Mouse (Mus musculus) left cerebral cortex, adult 11 months (tissue): ENCODE data around the gene Olfr485.
"Not testable (repeated sequence)": the region's sequence is repeated elsewhere in the genome, so short reads cannot be mapped to it uniquely, and the experiment has no call there.

Experiments used
- DNase-seq: peaks from one replicate; pipeline ENCODE4 v3.0.0; 2022; ENCODE audit warnings: low spot score

Gene Olfr485

DNA sequence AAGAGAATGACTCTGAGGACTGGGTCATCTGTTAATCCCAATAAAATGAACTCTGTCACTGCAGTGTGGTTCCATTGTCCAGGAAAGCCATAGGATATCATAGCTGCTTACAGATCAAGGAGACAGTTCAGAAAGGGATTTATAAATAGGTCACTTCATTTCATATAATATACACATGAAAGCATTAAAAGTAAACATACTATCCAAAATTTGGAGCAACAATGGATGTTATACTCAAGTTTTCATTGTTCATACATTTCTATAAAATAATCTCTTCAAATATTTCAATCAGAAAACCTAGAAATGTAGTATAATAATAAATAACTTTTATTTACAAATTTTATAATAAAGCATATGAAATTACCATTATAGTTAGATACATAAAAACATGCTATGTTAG is at the start of gene Olfr485:
TSS of gene Olfr485 (minus strand) at position 101 of the 400 bp plus-strand sequence.
- no peak for DNase-seq

DNA sequence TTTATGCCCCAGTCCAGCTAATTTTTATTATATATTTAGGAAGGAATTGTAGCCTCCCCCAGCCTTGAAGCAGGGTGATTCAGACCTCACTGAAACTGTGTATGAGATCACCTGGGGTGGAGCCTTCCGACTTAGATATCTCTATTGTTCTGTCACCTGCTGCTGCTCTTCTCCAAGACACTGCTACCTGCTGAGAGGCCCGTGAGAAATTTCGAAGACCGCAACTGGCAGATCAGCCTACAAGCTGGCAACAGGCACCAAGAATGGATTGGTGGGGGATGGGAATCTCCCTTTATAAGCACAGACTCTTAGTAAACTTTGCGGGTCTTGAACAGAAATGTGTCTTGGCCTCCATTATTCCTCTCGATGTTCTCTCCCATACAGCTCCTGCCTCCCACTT is 37.3 kb upstream of the Olfr485 start:
- no peak for DNase-seq

DNA sequence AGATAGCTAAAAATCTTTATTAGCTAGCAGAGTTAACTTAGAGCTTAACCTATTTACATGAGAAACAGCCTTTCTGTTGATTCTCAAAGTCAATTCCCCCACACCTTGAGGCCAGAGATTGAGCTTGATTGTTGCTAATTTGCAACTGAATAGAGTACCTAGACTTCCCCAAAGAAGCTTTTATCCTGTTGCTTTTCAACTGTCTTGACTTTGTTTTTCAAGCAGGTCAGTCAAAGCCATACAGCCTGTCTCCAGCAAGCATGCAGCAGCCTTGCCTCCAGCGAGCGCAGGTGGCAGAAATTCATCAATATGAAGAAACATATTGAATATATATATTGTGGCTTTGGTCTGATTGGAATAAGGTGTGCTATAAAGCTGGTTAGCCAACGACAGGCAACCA is 36.7 kb upstream of the Olfr485 start:
- not testable (repeated sequence) for DNase-seq

DNA sequence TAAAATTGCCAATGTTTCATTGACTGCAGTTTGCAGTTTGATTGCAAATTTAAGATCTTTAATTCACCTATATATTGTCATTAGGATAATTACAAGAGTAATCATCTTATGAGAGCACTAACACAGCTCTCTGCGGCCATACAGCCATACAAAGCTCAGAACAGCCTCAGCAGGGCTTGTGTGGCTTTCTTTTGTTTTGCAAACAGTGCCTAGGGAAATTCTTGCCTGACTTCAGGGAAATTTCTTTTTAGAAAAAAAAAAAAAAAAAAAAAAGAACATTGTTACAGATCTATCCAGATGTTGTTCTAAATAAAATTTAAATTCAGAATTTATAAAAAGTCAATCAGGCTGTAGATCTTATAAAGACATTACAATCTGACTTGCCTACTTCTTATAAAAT is 33.0 kb upstream of the Olfr485 start:
- not testable (repeated sequence) for DNase-seq

DNA sequence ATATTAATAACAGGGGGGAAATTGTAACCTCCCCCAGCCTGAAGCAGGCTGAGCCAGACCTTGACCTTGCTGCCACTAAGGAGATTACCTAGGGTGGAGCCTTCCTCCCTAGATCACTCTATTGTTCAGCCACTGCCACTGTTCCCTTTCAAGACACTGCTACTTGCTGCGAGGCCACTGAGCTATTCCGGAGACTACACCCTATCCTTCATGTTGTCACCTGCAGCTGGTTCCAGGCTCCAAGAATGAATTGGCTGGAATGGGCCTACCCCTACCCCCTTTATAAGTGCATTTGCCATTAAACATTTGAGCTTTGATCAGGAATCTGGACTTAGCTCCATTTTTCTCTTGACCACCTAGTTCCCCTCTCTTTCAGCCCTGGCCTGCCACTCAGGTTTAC is 31.5 kb upstream of the Olfr485 start:
- not testable (repeated sequence) for DNase-seq

DNA sequence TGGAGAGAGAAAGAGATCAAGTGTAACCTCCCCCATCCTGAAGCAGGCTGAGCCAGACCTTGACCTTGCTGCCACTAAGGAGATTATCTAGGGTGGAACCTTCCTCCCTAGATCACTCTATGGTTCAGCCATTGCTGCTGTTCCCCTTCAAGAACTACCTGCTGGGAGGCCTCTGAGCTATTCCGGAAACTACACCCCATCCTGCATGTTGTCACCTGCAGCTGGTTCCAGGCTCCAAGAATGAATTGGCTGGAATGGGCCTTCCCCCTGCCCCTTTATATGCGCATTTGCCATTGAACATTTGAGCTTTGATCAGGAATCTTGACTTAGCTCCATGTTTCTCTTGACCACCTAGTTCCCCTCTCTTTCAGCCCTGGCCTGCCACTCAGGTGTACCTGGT is 25.6 kb upstream of the Olfr485 start:
- DNase-seq = not testable (repeated sequence)

DNA sequence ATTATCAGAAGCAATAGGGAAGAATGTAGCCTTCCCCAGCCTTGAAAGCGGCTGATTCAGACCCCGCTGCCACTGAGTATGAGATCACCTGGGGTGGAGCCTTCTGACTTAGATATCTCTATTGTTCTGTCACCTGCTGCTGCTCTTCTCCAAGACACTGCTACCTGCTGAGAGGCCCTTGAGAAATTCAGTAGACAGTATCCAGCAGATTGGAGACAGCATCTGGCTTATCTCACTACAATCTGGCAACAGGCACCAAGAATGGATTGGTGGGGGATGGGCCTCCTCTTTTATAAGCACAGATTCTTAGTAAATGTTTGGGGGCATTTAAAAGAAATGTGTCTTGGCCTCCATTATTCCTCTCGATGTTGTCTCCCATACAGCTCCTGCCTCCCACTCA is 24.7 kb upstream of the Olfr485 start:
- DNase-seq = not testable (repeated sequence)

DNA sequence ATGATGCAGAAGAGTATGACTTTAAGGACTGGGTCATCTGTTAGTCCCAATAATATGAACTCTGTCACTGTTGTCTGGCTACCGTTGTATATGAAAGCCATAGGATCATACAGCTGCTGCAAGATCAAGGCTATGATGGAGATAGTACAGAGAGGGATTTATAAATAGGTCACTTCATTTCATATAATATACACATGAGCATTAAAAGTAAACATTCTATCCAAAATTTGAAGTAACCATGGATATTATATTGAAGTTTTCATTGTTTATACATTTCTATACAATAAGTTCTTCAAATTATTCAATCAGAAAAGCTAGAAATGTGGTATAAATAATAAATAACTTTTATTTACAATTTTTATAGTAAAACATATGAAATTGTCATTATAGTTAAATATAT is 13.0 kb upstream of the Olfr485 start, which contains the start of gene Olfr486:
TSS of gene Olfr486 (minus strand) at position 101 of the 400 bp plus-strand sequence.
- DNase-seq = not testable (repeated sequence)

DNA sequence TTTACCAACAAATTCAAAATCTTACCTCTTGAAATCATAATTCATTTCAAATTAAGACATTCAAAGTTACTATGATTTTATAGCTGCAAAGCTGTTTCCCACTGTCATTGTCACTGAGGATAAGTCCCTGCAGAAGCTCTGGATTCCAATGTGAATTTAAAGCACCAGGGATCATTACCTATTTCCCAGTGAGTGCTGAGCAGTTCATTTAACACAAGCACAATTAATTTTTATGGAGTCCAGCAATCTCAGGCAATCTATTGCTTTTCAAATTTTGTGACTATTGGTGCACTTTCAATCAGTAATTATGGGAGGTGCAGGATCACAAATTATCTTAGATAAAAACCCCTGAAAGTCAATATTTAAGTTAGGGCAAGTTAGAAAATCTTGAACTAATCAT is 32.3 kb downstream of the Olfr485 start, which contains the start of gene Olfr484:
TSS of gene Olfr484 (minus strand) at position 101 of the 400 bp plus-strand sequence.
- no peak for DNase-seq

DNA sequence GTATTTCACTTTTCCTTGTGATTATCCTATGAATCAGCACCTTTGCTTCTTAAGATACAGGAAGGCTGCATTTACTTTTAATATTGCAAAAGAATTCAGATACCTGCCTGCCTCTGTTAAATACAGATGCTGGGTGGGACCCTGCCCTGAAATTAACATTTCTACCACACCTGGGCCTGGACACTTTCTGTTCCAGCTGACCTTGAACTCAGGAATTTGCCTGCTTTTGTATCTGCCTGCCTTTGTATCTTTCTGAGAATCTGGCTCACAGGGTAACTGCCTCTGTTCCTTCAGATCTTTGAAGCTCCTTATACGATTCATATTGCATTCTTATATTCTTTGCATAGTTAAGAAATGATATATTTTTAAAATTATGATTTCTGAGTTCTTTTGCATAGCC is 38.3 kb downstream of the Olfr485 start:
- no peak for DNase-seq

DNA sequence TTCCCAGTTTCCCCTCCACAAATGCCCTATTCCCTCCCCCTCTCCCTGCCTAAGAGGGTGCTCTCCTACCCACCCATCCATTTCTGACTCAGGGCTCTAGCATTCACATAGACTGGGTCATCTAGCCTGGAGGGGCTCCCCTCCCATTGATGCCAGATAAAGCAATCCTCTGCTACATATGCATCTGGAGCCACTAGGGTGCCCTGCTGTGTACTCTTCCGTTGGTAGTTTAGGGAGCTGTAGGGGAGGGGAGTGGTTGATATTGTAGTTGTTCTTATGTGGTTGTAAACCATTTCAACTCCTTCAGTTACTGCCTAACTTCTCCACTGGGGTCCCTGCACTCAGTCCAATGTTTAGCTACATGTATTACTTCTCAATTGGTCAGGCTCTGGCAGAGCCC is 39.0 kb downstream of the Olfr485 start:
- DNase-seq = no peak
